Mouse (Mus musculus) megakaryocyte-erythroid progenitor cell, adult 5-6 weeks (primary cell): ENCODE data around the gene Zfp764. TPM values are rescaled to one million over a fixed set of nuclear protein-coding genes. Genes with fewer than 3 reads are reported as not detected.

Experiments
- total RNA-seq, 2 experiments: library from RNA; stranded (forward) in 1 of 2; stranded (reverse) in 1 of 2; fragments of 200-1000, 215-1000 nt in 1 of 2; fragments of >200 nt in 1 of 2; fragmentation: Nextera tagmentation in 1 of 2; gene quantifications; 2 replicates each; pipeline ENCODE4 v1.2.3; 2014 to 2017

Gene Zfp764
- total RNA-seq, 2 experiments from 2014 or later = 4.2 to 6.5 TPM

Other genes starting within 250 kb of the Zfp764 start
- gene Cd2bp2, start 210.8 kb downstream of the Zfp764 start, total RNA-seq (2014; fragmentation: Nextera tagmentation) = 49.6 and 54.8 TPM in 2 replicates
- gene Cd2bp2, start 210.8 kb downstream of the Zfp764 start, total RNA-seq (2017) = 51.8 and 63.3 TPM in 2 replicates
- gene Tbc1d10b, start 198.4 kb downstream of the Zfp764 start, total RNA-seq (2014; fragmentation: Nextera tagmentation) = 25.5 and 35.8 TPM in 2 replicates
- 23.9 and 41.0 TPM in 2 replicates for gene Tbc1d10b, start 198.4 kb downstream of the Zfp764 start, total RNA-seq (2017)
- 36.1 and 48.6 TPM in 2 replicates for gene Mylpf, start 197.9 kb downstream of the Zfp764 start, total RNA-seq (2014; fragmentation: Nextera tagmentation)
- gene Mylpf, start 197.9 kb downstream of the Zfp764 start, total RNA-seq (2017) = 22.2 and 30.8 TPM in 2 replicates
- 17.0 and 18.3 TPM in 2 replicates for gene Zfp553, start 173.8 kb downstream of the Zfp764 start, total RNA-seq (2014; fragmentation: Nextera tagmentation)
- gene Zfp553, start 173.8 kb downstream of the Zfp764 start, total RNA-seq (2017) = 22.7 and 31.7 TPM in 2 replicates
- gene Sept1, start 173.7 kb downstream of the Zfp764 start, total RNA-seq (2014; fragmentation: Nextera tagmentation) = 41.3 and 47.7 TPM in 2 replicates
- gene Sept1, start 173.7 kb downstream of the Zfp764 start, total RNA-seq (2017) = 24.8 and 25.5 TPM in 2 replicates
- gene Zfp771, start 162.5 kb downstream of the Zfp764 start, total RNA-seq (2014; fragmentation: Nextera tagmentation) = 15.1 and 16.6 TPM in 2 replicates
- gene Zfp771, start 162.5 kb downstream of the Zfp764 start, total RNA-seq (2017) = 13.6 and 14.1 TPM in 2 replicates
- 61.0 and 138 TPM in 2 replicates for gene Dctpp1, start 146.1 kb downstream of the Zfp764 start, total RNA-seq (2014; fragmentation: Nextera tagmentation)
- gene Dctpp1, start 146.1 kb downstream of the Zfp764 start, total RNA-seq (2017) = 44.5 and 48.2 TPM in 2 replicates
- 61.7 and 74.2 TPM in 2 replicates for gene Sephs2, start 132.8 kb downstream of the Zfp764 start, total RNA-seq (2014; fragmentation: Nextera tagmentation)
- gene Sephs2, start 132.8 kb downstream of the Zfp764 start, total RNA-seq (2017) = 115 and 130 TPM in 2 replicates
- 5.5 and 11.4 TPM in 2 replicates for gene Itgal, start 110.6 kb downstream of the Zfp764 start, total RNA-seq (2014; fragmentation: Nextera tagmentation)
- 2.6 and 4.6 TPM in 2 replicates for gene Itgal, start 110.6 kb downstream of the Zfp764 start, total RNA-seq (2017)
- 3.5 and 8.4 TPM in 2 replicates for gene Zfp768, start 61.2 kb downstream of the Zfp764 start, total RNA-seq (2014; fragmentation: Nextera tagmentation)
- 3.0 and 4.4 TPM in 2 replicates for gene Zfp768, start 61.2 kb downstream of the Zfp764 start, total RNA-seq (2017)
- 7.7 and 8.3 TPM in 2 replicates for gene Zfp747, start 30.8 kb downstream of the Zfp764 start, total RNA-seq (2014; fragmentation: Nextera tagmentation)
- gene Zfp747, start 30.8 kb downstream of the Zfp764 start, total RNA-seq (2017) = 4.0 and 10.9 TPM in 2 replicates
- 2.3 and 4.0 TPM in 2 replicates for gene 9130019O22Rik, start 19.7 kb downstream of the Zfp764 start, total RNA-seq (2014; fragmentation: Nextera tagmentation)
- gene 9130019O22Rik, start 19.7 kb downstream of the Zfp764 start, total RNA-seq (2017) = 3.6 and 4.8 TPM in 2 replicates
- gene E430018J23Rik, start 13.2 kb downstream of the Zfp764 start, total RNA-seq (2014; fragmentation: Nextera tagmentation) = 3.1 and 8.6 TPM in 2 replicates
- 7.8 TPM in 2 replicates for gene E430018J23Rik, start 13.2 kb downstream of the Zfp764 start, total RNA-seq (2017)
- gene Zfp688, start 15.2 kb upstream of the Zfp764 start, total RNA-seq (2014; fragmentation: Nextera tagmentation) = 6.9 and 14.9 TPM in 2 replicates
- gene Zfp688, start 15.2 kb upstream of the Zfp764 start, total RNA-seq (2017) = 6.8 and 11.2 TPM in 2 replicates
- gene Zfp689, start 42.3 kb upstream of the Zfp764 start, total RNA-seq (2014; fragmentation: Nextera tagmentation) = 3.6 and 5.8 TPM in 2 replicates
- gene Zfp689, start 42.3 kb upstream of the Zfp764 start, total RNA-seq (2017) = 2.0 and 2.5 TPM in 2 replicates
- gene Prr14, start 52.8 kb upstream of the Zfp764 start, total RNA-seq (2014; fragmentation: Nextera tagmentation) = 76.2 and 109 TPM in 2 replicates
- 33.1 and 34.2 TPM in 2 replicates for gene Prr14, start 52.8 kb upstream of the Zfp764 start, total RNA-seq (2017)
- 86.2 and 111 TPM in 2 replicates for gene Fbrs, start 72.4 kb upstream of the Zfp764 start, total RNA-seq (2014; fragmentation: Nextera tagmentation)
- 11.8 and 17.7 TPM in 2 replicates for gene Fbrs, start 72.4 kb upstream of the Zfp764 start, total RNA-seq (2017)
- 126 and 170 TPM in 2 replicates for gene Srcap, start 105.2 kb upstream of the Zfp764 start, total RNA-seq (2014; fragmentation: Nextera tagmentation)
- gene Srcap, start 105.2 kb upstream of the Zfp764 start, total RNA-seq (2017) = 21.9 and 22.7 TPM in 2 replicates
- gene Gm42715, start 112.8 kb upstream of the Zfp764 start, total RNA-seq (2014; fragmentation: Nextera tagmentation) = 30.3 and 58.3 TPM in 2 replicates
- gene Gm42715, start 112.8 kb upstream of the Zfp764 start, total RNA-seq (2017) = 7.4 and 8.8 TPM in 2 replicates
- not detected in 2 replicates for gene Tmem265, start 154.6 kb upstream of the Zfp764 start, total RNA-seq (2014; fragmentation: Nextera tagmentation)
- 3.4 TPM in 1 of 2 replicates, not detected in the other for gene Tmem265, start 154.6 kb upstream of the Zfp764 start, total RNA-seq (2017)
- gene Phkg2, start 166.5 kb upstream of the Zfp764 start, total RNA-seq (2014; fragmentation: Nextera tagmentation) = 43.0 and 59.6 TPM in 2 replicates
- gene Phkg2, start 166.5 kb upstream of the Zfp764 start, total RNA-seq (2017) = 21.1 and 30.5 TPM in 2 replicates
- 6.1 TPM in 1 of 2 replicates, not detected in the other for gene Ccdc189, start 181.8 kb upstream of the Zfp764 start, total RNA-seq (2014; fragmentation: Nextera tagmentation)
- gene Ccdc189, start 181.8 kb upstream of the Zfp764 start, total RNA-seq (2017) = 0.38 and 6.8 TPM in 2 replicates
- 45.6 and 48.7 TPM in 2 replicates for gene Rnf40, start 181.9 kb upstream of the Zfp764 start, total RNA-seq (2014; fragmentation: Nextera tagmentation)
- gene Rnf40, start 181.9 kb upstream of the Zfp764 start, total RNA-seq (2017) = 35.1 and 37.9 TPM in 2 replicates
- 7.2 and 7.8 TPM in 2 replicates for gene Zfp629, start 209.0 kb upstream of the Zfp764 start, total RNA-seq (2014; fragmentation: Nextera tagmentation)
- gene Zfp629, start 209.0 kb upstream of the Zfp764 start, total RNA-seq (2017) = 3.4 and 9.1 TPM in 2 replicates